Mouse (Mus musculus) intestine, embryonic 16.5 days (tissue): ENCODE data around the gene Sh3gl3. TPM values are rescaled to one million over a fixed set of nuclear protein-coding genes. Genes with fewer than 3 reads are reported as not detected.

Experiments
- ATAC-seq: fragments of 200-750 bp; cut with Nextera tagmentation; 2 replicates; pipeline ENCODE4 v1.8.0; 2017; ENCODE audit warnings: moderate TSS enrichment, moderate library complexity
- H3K27ac ChIP-seq: fragments of 300-500 bp; sonication (generic); 2 replicates; pipeline ENCODE4 v1.5.1; 2014; ENCODE audit warnings: mild to moderate bottlenecking, low read length
- H3K27me3 ChIP-seq: fragments of 300-500 bp; sonication (generic); replicated peaks from 2 replicates; pipeline ENCODE4 v1.6.1; 2014; ENCODE audit warnings: low read length, control low read depth, mixed read lengths; ENCODE audit not compliant: control insufficient read depth, insufficient read depth
- H3K36me3 ChIP-seq: fragments of 300-500 bp; sonication (generic); 2 replicates; pipeline ENCODE4 v1.6.1; 2014; ENCODE audit warnings: low read length, control low read depth; ENCODE audit not compliant: control insufficient read depth, insufficient read depth
- H3K4me1 ChIP-seq: fragments of 300-500 bp; sonication (generic); 2 replicates; pipeline ENCODE4 v1.6.1; 2014; ENCODE audit warnings: low read length, control low read depth, mixed read lengths; ENCODE audit not compliant: control insufficient read depth, insufficient read depth
- H3K4me2 ChIP-seq: fragments of 300-500 bp; sonication (generic); 2 replicates; pipeline ENCODE4 v1.6.1; 2014; ENCODE audit warnings: low read depth, low read length, control low read depth
- H3K4me3 ChIP-seq: fragments of 300-500 bp; sonication (generic); 2 replicates; pipeline ENCODE4 v1.5.1; 2014; ENCODE audit warnings: mild to moderate bottlenecking, low read length
- H3K9ac ChIP-seq: fragments of 300-500 bp; sonication (generic); 2 replicates; pipeline ENCODE4 v1.6.1; 2014; ENCODE audit warnings: low read depth, low read length
- H3K9me3 ChIP-seq: fragments of 300-500 bp; sonication (generic); 2 replicates; pipeline ENCODE4 v1.6.1; 2016; ENCODE audit warnings: low read length, control low read depth; ENCODE audit not compliant: control insufficient read depth
- WGBS: fragments of 180-500 bp; shearing (Covaris S2); extraction: QIAGEN DNeasy Blood & Tissue Kit; methylation state at CpG from one replicate; pipeline ENCODE4 v1.1.7; 2014; 5-methylcytosine and 5-hydroxymethylcytosine counted together
- polyA plus RNA-seq: library from polyadenylated mRNA; unstranded; fragments of >200 nt; fragmentation: Nextera tagmentation; extraction: Ambion mirVana; gene quantifications from 2 replicates; pipeline ENCODE4 v1.2.1, GENCODE M21; 2015

Sh3gl3 gene
- polyA plus RNA-seq, 1 experiment from 2014 or later, result 7.9 TPM

GRCm38 (mm10) chr7:82248953-82249695 is 75.5 kb downstream of the Sh3gl3 start:
- Histone ChIP-seq H3K4me2 (no peak overlapping the region), H3K4me1 (no peaks in the 10 kb centered on the region), H3K36me3 (no peaks in the 10 kb centered on the region), H3K9ac (no peak overlapping the region), H3K9me3 (no peaks in the 10 kb centered on the region), H3K27ac (no peak overlapping the region), H3K4me3 (no peak overlapping the region), H3K27me3 (no peaks in the 10 kb centered on the region)
- WGBS, result 60% methylated on average over 10 of the region's 10 CpGs
- no peak for ATAC-seq

GRCm38 (mm10) chr7:82253309-82253708 is 79.7 kb downstream of the Sh3gl3 start:
- no peak overlapping the region for H3K4me2 ChIP-seq
- H3K4me1 ChIP-seq, result no peaks in the 10 kb centered on the region
- no peak overlapping the region for H3K27ac ChIP-seq
- no peak for ATAC-seq
- H3K36me3 ChIP-seq, result no peaks in the 10 kb centered on the region
- H3K9ac ChIP-seq, result no peak overlapping the region
- no peaks in the 10 kb centered on the region for H3K9me3 ChIP-seq
- no peaks in the 10 kb centered on the region for H3K27me3 ChIP-seq
- 70% methylated on average over 1 of the region's 1 CpGs for WGBS
- H3K4me3 ChIP-seq, result no peak overlapping the region

- H3K4me1 ChIP-seq, result no peaks in the 10 kb centered on the region
- no peaks in the 10 kb centered on the region for H3K36me3 ChIP-seq
- no peaks in the 10 kb centered on the region for H3K9me3 ChIP-seq
- 78% methylated on average over 6 of the region's 6 CpGs for WGBS
- H3K9ac ChIP-seq, result no peak overlapping the region
- no peak overlapping the region for H3K4me3 ChIP-seq
- no peaks in the 10 kb centered on the region for H3K27me3 ChIP-seq
- H3K4me2 ChIP-seq, result no peak overlapping the region
- no peak for ATAC-seq
- H3K27ac ChIP-seq, result no peak overlapping the region
Measured at GRCm38 (mm10) chr7:82256936-82257335, 83.3 kb downstream of the Sh3gl3 start.

GRCm38 (mm10) chr7:82257530-82257929 is 83.9 kb downstream of the Sh3gl3 start:
- Histone ChIP-seq H3K9ac (no peak overlapping the region), H3K4me2 (no peak overlapping the region), H3K4me1 (no peaks in the 10 kb centered on the region), H3K27me3 (no peaks in the 10 kb centered on the region), H3K4me3 (no peak overlapping the region), H3K36me3 (no peaks in the 10 kb centered on the region), H3K9me3 (no peaks in the 10 kb centered on the region), H3K27ac (no peak overlapping the region)
- no peak for ATAC-seq
- 92% methylated on average over 4 of the region's 4 CpGs for WGBS

GRCm38 (mm10) chr7:82260210-82260609 is 86.6 kb downstream of the Sh3gl3 start:
- H3K9ac ChIP-seq, result no peak overlapping the region
- no peak overlapping the region for H3K27ac ChIP-seq
- H3K4me2 ChIP-seq, result no peak overlapping the region
- no peak for ATAC-seq
- WGBS, result 78% methylated on average over 6 of the region's 6 CpGs
- no peaks in the 10 kb centered on the region for H3K36me3 ChIP-seq
- no peaks in the 10 kb centered on the region for H3K27me3 ChIP-seq
- no peaks in the 10 kb centered on the region for H3K4me1 ChIP-seq
- no peak overlapping the region for H3K4me3 ChIP-seq
- no peaks in the 10 kb centered on the region for H3K9me3 ChIP-seq

- Histone ChIP-seq H3K9me3 (no peaks in the 10 kb centered on the region), H3K4me3 (no peak overlapping the region), H3K36me3 (no peaks in the 10 kb centered on the region), H3K4me2 (no peak overlapping the region), H3K27me3 (no peaks in the 10 kb centered on the region), H3K9ac (no peak overlapping the region), H3K4me1 (no peaks in the 10 kb centered on the region), H3K27ac (no peak overlapping the region)
- ATAC-seq, result no peak
- 20% methylated on average over 8 of the region's 8 CpGs for WGBS
Measured at GRCm38 (mm10) chr7:82263141-82263540, 89.5 kb downstream of the Sh3gl3 start.

- Histone ChIP-seq H3K9ac (no peak overlapping the region), H3K4me1 (no peaks in the 10 kb centered on the region), H3K9me3 (no peaks in the 10 kb centered on the region), H3K27ac (no peak overlapping the region), H3K27me3 (no peaks in the 10 kb centered on the region), H3K4me2 (no peak overlapping the region), H3K36me3 (no peaks in the 10 kb centered on the region), H3K4me3 (no peak overlapping the region)
- WGBS, result 47% methylated on average over 2 of the region's 2 CpGs
- ATAC-seq, result no peak
Measured at GRCm38 (mm10) chr7:82264119-82264518, 90.5 kb downstream of the Sh3gl3 start.

GRCm38 (mm10) chr7:82265365-82265764 is 91.7 kb downstream of the Sh3gl3 start:
- Histone ChIP-seq H3K27ac (no peak overlapping the region), H3K27me3 (no peaks in the 10 kb centered on the region), H3K36me3 (no peaks in the 10 kb centered on the region), H3K4me3 (no peak overlapping the region), H3K4me2 (no peak overlapping the region), H3K4me1 (no peaks in the 10 kb centered on the region), H3K9me3 (no peaks in the 10 kb centered on the region), H3K9ac (no peak overlapping the region)
- 55% methylated on average over 4 of the region's 4 CpGs for WGBS
- ATAC-seq, result no peak

- Histone ChIP-seq H3K27ac (no peak overlapping the region), H3K9ac (no peak overlapping the region), H3K4me2 (no peak overlapping the region), H3K36me3 (no peaks in the 10 kb centered on the region), H3K27me3 (no peaks in the 10 kb centered on the region), H3K4me1 (no peaks in the 10 kb centered on the region), H3K4me3 (no peak overlapping the region), H3K9me3 (no peaks in the 10 kb centered on the region)
- 21% methylated on average over 1 of the region's 1 CpGs for WGBS
- ATAC-seq, result no peak
Measured at GRCm38 (mm10) chr7:82269948-82270347, 96.3 kb downstream of the Sh3gl3 start.

GRCm38 (mm10) chr7:82271742-82272141 is 98.1 kb downstream of the Sh3gl3 start:
- H3K27me3 ChIP-seq, result no peaks in the 10 kb centered on the region
- H3K36me3 ChIP-seq, result no peaks in the 10 kb centered on the region
- no peaks in the 10 kb centered on the region for H3K9me3 ChIP-seq
- no peak overlapping the region for H3K4me2 ChIP-seq
- WGBS, result 76% methylated on average over 5 of the region's 5 CpGs
- H3K4me1 ChIP-seq, result no peaks in the 10 kb centered on the region
- no peak for ATAC-seq
- no peak overlapping the region for H3K9ac ChIP-seq
- H3K27ac ChIP-seq, result no peak overlapping the region
- no peak overlapping the region for H3K4me3 ChIP-seq
